Mouse (Mus musculus): ENCODE results near the gene Dazap2. TPM values are rescaled to one million over a fixed set of nuclear protein-coding genes. Genes with fewer than 3 reads are reported as not detected.

Gene Dazap2
- polyA plus RNA-seq, 1 experiment = 1,115 TPM

DNA sequence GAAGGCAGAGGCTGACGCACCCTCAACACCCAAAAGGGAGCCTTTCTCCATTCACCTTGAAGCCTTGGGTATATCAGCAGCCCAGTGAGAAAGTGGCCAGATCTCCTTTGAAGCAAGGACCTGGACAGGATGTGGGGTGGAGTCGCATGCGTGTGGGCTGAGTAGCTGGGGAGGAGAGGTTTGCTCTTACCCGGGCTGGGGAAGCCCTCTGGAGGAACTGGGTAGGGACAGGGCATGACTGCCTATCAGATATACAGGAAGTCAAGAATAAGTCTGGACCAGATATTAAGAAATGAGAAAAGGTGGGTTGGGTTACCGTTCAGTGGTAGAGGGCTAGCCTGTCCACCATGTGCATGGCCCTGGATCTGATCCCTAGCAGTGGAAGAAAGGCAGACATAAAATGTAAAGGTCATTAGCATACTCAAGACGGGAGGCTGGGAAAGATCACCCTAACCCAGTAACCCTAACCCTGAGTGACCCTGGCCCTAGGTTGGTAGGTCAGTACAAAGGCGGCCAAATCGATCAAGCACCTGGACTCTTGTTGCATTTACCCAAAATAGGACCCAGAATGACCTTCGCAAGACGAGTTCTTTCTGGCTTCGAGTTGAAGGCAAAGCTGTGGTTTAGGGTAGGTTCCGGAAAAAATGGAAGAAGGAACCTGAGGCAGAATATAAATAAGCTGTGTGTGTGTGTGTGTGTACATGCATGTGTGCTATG is 16.5 kb downstream of the Dazap2 start:
- TF ChIP-seq CTCF (IDR thresholded peaks at IDR 0.05; ENCODE audit: borderline replicate concordance, control insufficient read depth, extremely low read depth, insufficient read depth, low read length, poor library complexity) (no peak), POLR2A (IDR thresholded peaks at IDR 0.05; ENCODE audit: control insufficient read depth, extremely low read depth, insufficient read depth, low read length, poor library complexity) (no peak)
- 44% methylated on average over 12 of the region's 12 CpGs for WGBS
- no peaks in the 10 kb centered on the region for H3K36me3 ChIP-seq (ENCODE audit: control insufficient read depth, insufficient read depth, low read length)
- peaks cover 12% of the 10 kb centered on the region for H3K27me3 ChIP-seq (ENCODE audit: control insufficient read depth, insufficient read depth, low read length)
- no peak overlapping the region for H3K27ac ChIP-seq (ENCODE audit: control insufficient read depth, insufficient read depth, low read length)
- peaks cover 28% of the 10 kb centered on the region for H3K4me1 ChIP-seq (replicated peaks; ENCODE audit: control insufficient read depth, insufficient read depth, low read length)
- DNase-seq = no peak
- no peak overlapping the region for H3K4me3 ChIP-seq (ENCODE audit: control insufficient read depth, insufficient read depth, low read length)

GRCm38 (mm10) chr15:100632323-100632722 is 17.2 kb downstream of the Dazap2 start:
- peaks cover 34% of the 10 kb centered on the region for H3K4me1 ChIP-seq (replicated peaks; ENCODE audit: control insufficient read depth, insufficient read depth, low read length)
- H3K27me3 ChIP-seq (ENCODE audit: control insufficient read depth, insufficient read depth, low read length) = peaks cover 17% of the 10 kb centered on the region
- DNase-seq = no peak
- 88% methylated on average over 5 of the region's 5 CpGs for WGBS
- no peak overlapping the region for H3K4me3 ChIP-seq (ENCODE audit: control insufficient read depth, insufficient read depth, low read length)
- no peak overlapping the region for H3K27ac ChIP-seq (ENCODE audit: control insufficient read depth, insufficient read depth, low read length)
- H3K36me3 ChIP-seq (ENCODE audit: control insufficient read depth, insufficient read depth, low read length) = no peaks in the 10 kb centered on the region
- TF ChIP-seq POLR2A (IDR thresholded peaks at IDR 0.05; ENCODE audit: control insufficient read depth, extremely low read depth, insufficient read depth, low read length, poor library complexity) = no peak
- TF ChIP-seq CTCF (IDR thresholded peaks at IDR 0.05; ENCODE audit: borderline replicate concordance, control insufficient read depth, extremely low read depth, insufficient read depth, low read length, poor library complexity) = no peak

DNA sequence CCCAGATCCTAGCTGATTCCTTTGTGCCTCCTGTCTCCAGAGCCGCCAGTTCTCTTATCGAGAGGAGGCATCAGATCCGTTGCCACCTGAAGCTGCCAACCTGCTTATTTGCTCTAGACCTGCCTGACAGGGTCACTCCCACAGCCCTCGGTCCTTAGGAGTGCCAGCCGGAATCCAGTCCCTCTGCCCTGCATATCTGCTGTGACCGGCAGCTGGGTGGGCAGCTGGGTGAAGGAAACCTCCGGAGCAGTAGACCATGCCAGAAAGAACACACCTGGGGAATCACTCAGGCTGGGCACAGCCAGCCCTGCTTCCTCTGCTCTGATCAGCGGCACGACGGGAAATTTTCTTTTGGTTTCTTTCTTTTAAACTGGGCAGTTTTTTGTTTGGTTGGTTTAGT is 18.2 kb downstream of the Dazap2 start:
- Histone ChIP-seq H3K4me1 (replicated peaks; ENCODE audit: control insufficient read depth, insufficient read depth, low read length) (peaks cover 34% of the 10 kb centered on the region), H3K36me3 (ENCODE audit: control insufficient read depth, insufficient read depth, low read length) (no peaks in the 10 kb centered on the region), H3K4me3 (ENCODE audit: control insufficient read depth, insufficient read depth, low read length) (no peak overlapping the region), H3K27ac (ENCODE audit: control insufficient read depth, insufficient read depth, low read length) (no peak overlapping the region), H3K27me3 (ENCODE audit: control insufficient read depth, insufficient read depth, low read length) (peaks cover 17% of the 10 kb centered on the region)
- TF ChIP-seq CTCF (IDR thresholded peaks at IDR 0.05; ENCODE audit: borderline replicate concordance, control insufficient read depth, extremely low read depth, insufficient read depth, low read length, poor library complexity) (no peak), POLR2A (IDR thresholded peaks at IDR 0.05; ENCODE audit: control insufficient read depth, extremely low read depth, insufficient read depth, low read length, poor library complexity) (no peak)
- DNase-seq = no peak
- WGBS = 56% methylated on average over 10 of the region's 10 CpGs

DNA sequence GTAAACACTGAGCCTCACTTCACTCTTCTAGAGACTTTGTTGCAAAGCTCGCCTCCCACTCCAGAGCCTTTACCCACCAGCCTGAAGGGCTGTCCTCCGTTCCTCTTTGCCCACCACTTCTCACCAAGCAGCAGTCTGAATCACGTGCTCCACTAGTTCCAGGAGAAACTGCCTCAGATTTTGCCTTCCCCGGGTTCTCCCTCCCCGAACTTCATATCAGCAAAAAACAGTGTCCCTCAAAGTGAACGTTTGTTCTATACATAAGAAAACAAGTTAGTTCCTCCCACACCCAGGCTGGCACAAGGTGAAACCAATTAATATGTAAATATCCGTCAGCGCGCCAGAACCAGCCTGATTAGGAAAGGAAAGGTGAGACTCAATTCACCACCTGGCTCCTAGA is 20.1 kb downstream of the Dazap2 start:
- H3K27ac ChIP-seq (ENCODE audit: control insufficient read depth, insufficient read depth, low read length) = no peak overlapping the region
- no peak for TF ChIP-seq POLR2A (IDR thresholded peaks at IDR 0.05; ENCODE audit: control insufficient read depth, extremely low read depth, insufficient read depth, low read length, poor library complexity)
- no peak for TF ChIP-seq CTCF (IDR thresholded peaks at IDR 0.05; ENCODE audit: borderline replicate concordance, control insufficient read depth, extremely low read depth, insufficient read depth, low read length, poor library complexity)
- peaks cover 30% of the 10 kb centered on the region for H3K4me1 ChIP-seq (replicated peaks; ENCODE audit: control insufficient read depth, insufficient read depth, low read length)
- 17% methylated on average over 9 of the region's 9 CpGs for WGBS
- peaks cover 17% of the 10 kb centered on the region for H3K27me3 ChIP-seq (ENCODE audit: control insufficient read depth, insufficient read depth, low read length)
- no peak overlapping the region for H3K4me3 ChIP-seq (ENCODE audit: control insufficient read depth, insufficient read depth, low read length)
- no peak for DNase-seq
- H3K36me3 ChIP-seq (ENCODE audit: control insufficient read depth, insufficient read depth, low read length) = peaks cover 5% of the 10 kb centered on the region

GRCm38 (mm10) chr15:100635851-100636645 is 20.9 kb downstream of the Dazap2 start:
- DNase-seq = no peak

DNA sequence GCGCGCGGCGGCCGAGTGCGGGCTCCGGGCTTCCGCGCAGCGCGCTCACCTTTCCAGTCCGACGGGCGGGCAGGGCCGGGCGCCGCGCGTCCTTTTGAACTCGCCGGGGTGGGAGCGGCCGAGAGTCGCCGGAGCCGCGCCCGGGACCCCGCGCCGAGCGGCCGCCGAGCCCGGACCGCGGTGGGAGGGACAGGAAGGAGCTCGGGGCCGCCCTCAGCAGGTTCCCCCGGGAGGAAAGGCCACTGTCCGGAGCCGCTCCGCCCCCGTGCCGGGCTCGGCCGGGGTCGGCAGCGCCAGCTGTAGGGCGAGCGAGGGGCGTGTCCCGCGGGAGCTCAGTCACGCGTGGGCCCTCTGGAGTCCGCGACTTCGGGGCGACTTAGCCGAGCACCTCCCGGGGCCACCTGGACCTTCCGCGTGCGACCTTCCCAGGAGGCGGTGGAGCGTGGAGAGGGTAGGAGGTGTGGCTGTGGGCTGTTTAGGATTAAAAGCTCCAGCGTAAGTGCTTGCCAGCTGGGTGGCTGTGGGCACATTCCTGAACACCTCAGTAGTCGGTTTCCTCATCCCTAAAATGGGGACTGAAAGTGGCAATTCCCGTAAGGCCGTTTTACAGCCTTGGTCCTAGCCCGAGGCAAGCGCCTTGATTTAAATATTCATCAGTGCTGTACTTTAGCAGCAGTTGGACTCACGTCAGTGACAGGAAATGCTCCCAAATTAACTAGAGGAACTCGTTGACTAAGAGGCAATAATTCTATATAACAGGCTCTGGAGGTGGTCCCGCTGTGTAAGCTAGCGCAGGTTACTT is 21.8 kb downstream of the Dazap2 start, which contains the start of gene Smagp:
Gene Smagp, minus strand, starts transcription at position 241 of the 802 bp plus-strand sequence.
- TF ChIP-seq CTCF (IDR thresholded peaks at IDR 0.05; ENCODE audit: borderline replicate concordance, control insufficient read depth, extremely low read depth, insufficient read depth, low read length, poor library complexity) (no peak), POLR2A (IDR thresholded peaks at IDR 0.05; ENCODE audit: control insufficient read depth, extremely low read depth, insufficient read depth, low read length, poor library complexity) (no peak)
- no peak for DNase-seq
- peak within 1 kb of the TSS; percentile 37 for H3K4me3 ChIP-seq (ENCODE audit: control insufficient read depth, insufficient read depth, low read length)
- peaks cover 17% of the 10 kb centered on the region for H3K27me3 ChIP-seq (ENCODE audit: control insufficient read depth, insufficient read depth, low read length)
- H3K27ac ChIP-seq (ENCODE audit: control insufficient read depth, insufficient read depth, low read length) = no peak within 1 kb of the TSS
- peaks cover 18% of the 10 kb centered on the region for H3K36me3 ChIP-seq (ENCODE audit: control insufficient read depth, insufficient read depth, low read length)
- peaks cover 21% of the 10 kb centered on the region for H3K4me1 ChIP-seq (replicated peaks; ENCODE audit: control insufficient read depth, insufficient read depth, low read length)
- WGBS = under 1% methylated on average over 77 of the region's 77 CpGs

More at GRCm38 (mm10) chr15:100635851-100636645, 20.9 kb downstream of the Dazap2 start:
- 12% methylated on average over 38 of the region's 38 CpGs for WGBS
- Histone ChIP-seq H3K27ac (ENCODE audit: control insufficient read depth, insufficient read depth, low read length) (no peak overlapping the region), H3K4me3 (ENCODE audit: control insufficient read depth, insufficient read depth, low read length) (peak overlapping the region; percentile 37), H3K4me1 (replicated peaks; ENCODE audit: control insufficient read depth, insufficient read depth, low read length) (peaks cover 27% of the 10 kb centered on the region), H3K27me3 (ENCODE audit: control insufficient read depth, insufficient read depth, low read length) (peaks cover 17% of the 10 kb centered on the region), H3K36me3 (ENCODE audit: control insufficient read depth, insufficient read depth, low read length) (peaks cover 10% of the 10 kb centered on the region)
- no peak for TF ChIP-seq CTCF (IDR thresholded peaks at IDR 0.05; ENCODE audit: borderline replicate concordance, control insufficient read depth, extremely low read depth, insufficient read depth, low read length, poor library complexity)
- no peak for TF ChIP-seq POLR2A (IDR thresholded peaks at IDR 0.05; ENCODE audit: control insufficient read depth, extremely low read depth, insufficient read depth, low read length, poor library complexity)
